Mouse (Mus musculus): Measurements from ENCODE around the gene Repin1. TPM values are rescaled to one million over a fixed set of nuclear protein-coding genes. Genes with fewer than 3 reads are reported as not detected.

The Repin1 gene
- 20.0 and 20.1 TPM in 2 replicates for polyA plus RNA-seq (2014; fragmentation: Nextera tagmentation; extraction: Ambion mirVana)

DNA sequence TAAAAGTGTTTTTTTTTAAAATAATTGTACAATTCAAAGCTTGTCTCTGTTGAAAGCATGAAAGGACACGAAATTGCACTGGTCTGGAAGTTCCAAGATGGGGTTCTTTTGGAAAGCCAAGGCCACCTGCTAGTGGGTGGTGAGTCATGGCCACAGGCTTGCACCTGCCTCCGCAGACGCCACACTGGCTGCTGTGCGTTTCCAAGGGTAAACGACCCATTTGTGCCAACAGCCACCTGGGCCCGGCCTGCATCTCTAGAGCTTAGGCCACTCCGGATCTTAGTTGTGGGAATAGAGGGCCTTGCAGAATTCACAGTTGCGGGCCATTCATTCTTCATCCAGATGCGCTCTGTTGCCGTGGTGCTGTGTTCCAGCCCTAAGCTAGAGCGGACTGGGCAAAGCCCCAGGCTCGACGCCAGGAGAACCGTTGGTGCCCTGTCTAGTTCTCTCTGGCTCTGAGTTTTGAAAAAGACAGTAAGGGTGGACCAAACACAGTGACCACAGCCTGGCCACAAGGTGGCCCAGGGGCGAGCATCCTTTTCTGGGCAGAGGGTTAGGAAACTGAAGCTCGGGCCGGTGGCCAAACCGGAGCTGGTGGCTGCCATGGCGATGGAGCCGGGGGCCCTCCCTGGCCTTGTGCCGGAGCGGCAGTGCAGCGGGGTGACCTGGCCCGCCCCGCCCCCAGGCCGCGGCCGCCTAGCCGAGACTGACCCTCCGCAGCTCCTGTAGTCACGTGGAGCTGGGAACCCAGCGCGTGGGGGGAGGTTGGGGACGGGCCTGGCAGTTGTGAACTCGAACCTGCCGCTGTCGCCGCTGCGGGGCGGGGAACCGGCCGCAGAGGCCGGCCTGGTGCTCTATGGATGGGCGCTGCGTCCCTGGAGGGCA, at the start of gene Repin1, which contains the start of gene Gm44965:
Repin1 (plus strand) TSS at position 726 of the 885 bp plus-strand sequence.
Gm44965 (plus strand) TSS at position 784 of the 885 bp plus-strand sequence.
- H3K4me1 ChIP-seq (replicated peaks; ENCODE audit: control insufficient read depth, insufficient read depth, low read length), result peaks cover 11% of the 10 kb centered on the region
- H3K36me3 ChIP-seq (ENCODE audit: control insufficient read depth, insufficient read depth, low read length), result peaks cover 26% of the 10 kb centered on the region
- ATAC-seq (replicated peaks; ENCODE audit: low FRiP score) (peak; percentile 84), DNase-seq (ENCODE audit: low spot score) (peak; percentile 90)
- 11% methylated on average over 45 of the region's 45 CpGs for WGBS
- peak within 1 kb of the TSS; percentile 81 for H3K4me2 ChIP-seq
- H3K4me3 ChIP-seq (ENCODE audit: low read depth, low read length), result peak within 1 kb of the TSS; percentile 84
- H3K27me3 ChIP-seq (replicated peaks; ENCODE audit: control insufficient read depth, insufficient read depth, low read length), result no peaks in the 10 kb centered on the region
- peaks cover 10% of the 10 kb centered on the region for H3K9me3 ChIP-seq (ENCODE audit: control insufficient read depth, low read length)
- peak within 1 kb of the TSS; percentile 84 for H3K9ac ChIP-seq (ENCODE audit: low read depth, low read length)
- peak within 1 kb of the TSS; percentile 69 for H3K27ac ChIP-seq (ENCODE audit: low read depth, low read length)

DNA sequence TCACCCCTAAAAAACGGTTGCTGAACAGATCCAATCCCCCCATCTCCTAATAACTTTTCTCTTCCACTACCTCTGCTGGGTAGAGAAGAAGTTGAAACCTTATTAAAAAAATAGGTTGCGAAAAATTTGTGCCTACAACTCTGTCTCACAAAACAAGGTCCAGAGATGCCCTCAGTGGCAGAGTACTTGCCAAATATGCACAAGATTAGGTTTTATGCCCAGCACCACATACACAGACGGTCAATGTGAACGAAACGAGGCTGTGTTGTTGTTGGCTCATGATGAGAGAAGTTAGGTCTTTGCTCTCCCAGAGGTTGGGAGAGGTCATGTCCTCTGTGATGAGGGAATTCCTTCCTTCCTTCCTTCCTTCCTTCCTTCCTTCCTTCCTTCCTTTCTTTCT, 48.4 kb upstream of the Repin1 start:
- WGBS, result 76% methylated on average over 5 of the region's 5 CpGs
- no peaks in the 10 kb centered on the region for H3K36me3 ChIP-seq (ENCODE audit: control insufficient read depth, insufficient read depth, low read length)

DNA sequence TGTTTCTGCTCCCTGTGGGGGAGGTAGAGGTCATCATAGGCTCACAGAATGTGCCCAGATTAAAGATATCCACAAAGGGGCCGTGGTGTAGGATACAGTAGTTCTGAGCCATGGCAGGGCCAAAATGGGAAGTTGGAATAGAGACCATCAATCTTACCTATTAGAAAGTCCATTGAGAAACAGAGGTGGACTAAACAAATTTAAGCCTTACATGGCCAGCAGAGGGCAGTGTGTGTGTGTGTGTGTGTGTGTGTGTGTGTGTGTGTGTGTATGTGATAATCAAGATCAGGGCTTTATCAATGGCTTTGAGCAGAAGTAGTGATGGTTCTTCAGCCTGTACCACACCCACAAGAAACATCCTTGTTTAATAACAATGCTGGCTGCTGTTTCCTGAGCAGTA, 47.4 kb upstream of the Repin1 start:
- DNase-seq (ENCODE audit: low spot score), result no peak
- H3K27ac ChIP-seq (ENCODE audit: low read depth, low read length), result no peak overlapping the region
- no peak for ATAC-seq (replicated peaks; ENCODE audit: low FRiP score)
- no peak overlapping the region for H3K4me3 ChIP-seq (ENCODE audit: low read depth, low read length)
- no peaks in the 10 kb centered on the region for H3K27me3 ChIP-seq (replicated peaks; ENCODE audit: control insufficient read depth, insufficient read depth, low read length)
- no peaks in the 10 kb centered on the region for H3K4me1 ChIP-seq (replicated peaks; ENCODE audit: control insufficient read depth, insufficient read depth, low read length)
- 35% methylated on average over 1 of the region's 1 CpGs for WGBS
- H3K36me3 ChIP-seq (ENCODE audit: control insufficient read depth, insufficient read depth, low read length), result no peaks in the 10 kb centered on the region
- no peaks in the 10 kb centered on the region for H3K9me3 ChIP-seq (ENCODE audit: control insufficient read depth, low read length)
- H3K9ac ChIP-seq (ENCODE audit: low read depth, low read length), result no peak overlapping the region
- H3K4me2 ChIP-seq, result no peak overlapping the region

More for the DNA sequence above, 48.4 kb upstream of the Repin1 start:
- no peak overlapping the region for H3K4me3 ChIP-seq (ENCODE audit: low read depth, low read length)
- DNase-seq (ENCODE audit: low spot score) (no peak), ATAC-seq (replicated peaks; ENCODE audit: low FRiP score) (no peak)
- no peak overlapping the region for H3K27ac ChIP-seq (ENCODE audit: low read depth, low read length)
- H3K27me3 ChIP-seq (replicated peaks; ENCODE audit: control insufficient read depth, insufficient read depth, low read length), result no peaks in the 10 kb centered on the region
- H3K4me1 ChIP-seq (replicated peaks; ENCODE audit: control insufficient read depth, insufficient read depth, low read length), result no peaks in the 10 kb centered on the region
- H3K9ac ChIP-seq (ENCODE audit: low read depth, low read length), result no peak overlapping the region
- H3K9me3 ChIP-seq (ENCODE audit: control insufficient read depth, low read length), result no peaks in the 10 kb centered on the region
- no peak overlapping the region for H3K4me2 ChIP-seq

DNA sequence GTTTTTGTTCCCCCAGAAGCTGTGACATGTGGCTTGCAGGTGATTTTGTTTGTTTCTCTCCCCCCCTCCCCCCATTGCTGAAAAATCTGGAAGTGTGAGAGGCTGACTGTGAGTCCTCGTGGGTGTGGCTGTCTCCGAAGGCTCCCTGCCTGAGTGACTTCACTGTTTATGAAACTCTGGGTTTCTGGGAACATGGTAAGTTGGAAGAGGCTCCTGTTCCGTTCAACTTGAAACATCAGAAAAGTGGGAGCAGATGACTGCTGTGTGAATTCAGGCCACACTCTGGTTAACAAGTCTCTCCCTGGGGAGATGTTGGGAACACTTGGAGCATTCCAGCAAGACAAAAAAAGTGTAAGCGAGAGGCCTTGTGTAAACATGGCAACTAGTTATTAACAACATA, 46.8 kb upstream of the Repin1 start:
- ATAC-seq (replicated peaks; ENCODE audit: low FRiP score) (no peak), DNase-seq (ENCODE audit: low spot score) (no peak)
- Histone ChIP-seq H3K4me3 (ENCODE audit: low read depth, low read length) (no peak overlapping the region), H3K27ac (ENCODE audit: low read depth, low read length) (no peak overlapping the region), H3K36me3 (ENCODE audit: control insufficient read depth, insufficient read depth, low read length) (no peaks in the 10 kb centered on the region), H3K9ac (ENCODE audit: low read depth, low read length) (no peak overlapping the region), H3K27me3 (replicated peaks; ENCODE audit: control insufficient read depth, insufficient read depth, low read length) (no peaks in the 10 kb centered on the region), H3K4me1 (replicated peaks; ENCODE audit: control insufficient read depth, insufficient read depth, low read length) (no peaks in the 10 kb centered on the region), H3K9me3 (ENCODE audit: control insufficient read depth, low read length) (no peaks in the 10 kb centered on the region), H3K4me2 (no peak overlapping the region)
- 61% methylated on average over 4 of the region's 4 CpGs for WGBS

DNA sequence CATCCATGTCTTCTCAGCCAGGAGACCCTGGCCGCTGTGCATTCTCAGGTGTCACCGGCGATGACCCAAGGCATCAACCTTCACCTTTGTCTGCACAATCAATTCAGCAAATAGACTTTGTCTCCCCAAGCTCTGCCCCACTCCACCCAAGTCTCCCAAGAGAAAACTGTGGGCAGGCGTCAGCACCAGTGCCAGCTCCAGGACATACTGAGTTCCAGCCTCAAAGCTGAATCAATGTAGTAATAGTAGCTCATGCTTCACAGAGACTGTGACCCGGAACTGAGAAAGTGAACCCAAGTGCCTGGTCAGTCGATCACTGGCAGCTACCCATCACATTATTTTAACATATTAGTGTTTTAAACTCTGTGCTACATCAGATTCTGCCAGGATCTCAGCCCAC, 45.4 kb upstream of the Repin1 start:
- no peak for ATAC-seq (replicated peaks; ENCODE audit: low FRiP score)
- DNase-seq (ENCODE audit: low spot score), result no peak
- 70% methylated on average over 6 of the region's 6 CpGs for WGBS
- Histone ChIP-seq H3K27me3 (replicated peaks; ENCODE audit: control insufficient read depth, insufficient read depth, low read length) (no peaks in the 10 kb centered on the region), H3K9me3 (ENCODE audit: control insufficient read depth, low read length) (no peaks in the 10 kb centered on the region), H3K4me1 (replicated peaks; ENCODE audit: control insufficient read depth, insufficient read depth, low read length) (no peaks in the 10 kb centered on the region), H3K4me2 (no peak overlapping the region), H3K36me3 (ENCODE audit: control insufficient read depth, insufficient read depth, low read length) (no peaks in the 10 kb centered on the region), H3K4me3 (ENCODE audit: low read depth, low read length) (no peak overlapping the region), H3K9ac (ENCODE audit: low read depth, low read length) (no peak overlapping the region), H3K27ac (ENCODE audit: low read depth, low read length) (no peak overlapping the region)

DNA sequence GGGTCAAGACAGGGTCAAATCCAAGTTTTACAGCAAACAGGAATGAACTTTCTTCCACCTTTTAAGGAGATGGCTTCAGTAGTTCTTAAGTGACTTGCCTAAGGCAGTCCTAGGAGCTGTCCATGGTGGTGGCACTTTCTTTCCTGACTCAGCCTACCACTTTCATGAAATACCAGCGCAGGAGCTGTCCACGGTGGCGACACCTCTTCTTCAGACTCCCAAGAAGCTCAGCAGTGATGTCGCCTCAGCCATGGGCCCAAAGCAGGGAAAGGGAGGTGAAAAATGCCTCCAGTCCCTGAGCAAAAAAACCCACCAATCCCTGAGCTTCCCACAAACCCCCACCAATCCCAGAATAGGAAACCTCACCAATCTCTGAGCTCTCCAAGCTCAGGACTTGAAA, 40.8 kb upstream of the Repin1 start:
- Histone ChIP-seq H3K9ac (ENCODE audit: low read depth, low read length) (no peak overlapping the region), H3K4me2 (no peak overlapping the region), H3K4me3 (ENCODE audit: low read depth, low read length) (no peak overlapping the region), H3K9me3 (ENCODE audit: control insufficient read depth, low read length) (no peaks in the 10 kb centered on the region), H3K27ac (ENCODE audit: low read depth, low read length) (no peak overlapping the region), H3K4me1 (replicated peaks; ENCODE audit: control insufficient read depth, insufficient read depth, low read length) (peaks cover 2% of the 10 kb centered on the region; the same call in 1 of the 2 replicates), H3K27me3 (replicated peaks; ENCODE audit: control insufficient read depth, insufficient read depth, low read length) (no peaks in the 10 kb centered on the region), H3K36me3 (ENCODE audit: control insufficient read depth, insufficient read depth, low read length) (no peaks in the 10 kb centered on the region)
- ATAC-seq (replicated peaks; ENCODE audit: low FRiP score) (no peak), DNase-seq (ENCODE audit: low spot score) (peak; percentile 48)
- 25% methylated on average over 4 of the region's 4 CpGs for WGBS

DNA sequence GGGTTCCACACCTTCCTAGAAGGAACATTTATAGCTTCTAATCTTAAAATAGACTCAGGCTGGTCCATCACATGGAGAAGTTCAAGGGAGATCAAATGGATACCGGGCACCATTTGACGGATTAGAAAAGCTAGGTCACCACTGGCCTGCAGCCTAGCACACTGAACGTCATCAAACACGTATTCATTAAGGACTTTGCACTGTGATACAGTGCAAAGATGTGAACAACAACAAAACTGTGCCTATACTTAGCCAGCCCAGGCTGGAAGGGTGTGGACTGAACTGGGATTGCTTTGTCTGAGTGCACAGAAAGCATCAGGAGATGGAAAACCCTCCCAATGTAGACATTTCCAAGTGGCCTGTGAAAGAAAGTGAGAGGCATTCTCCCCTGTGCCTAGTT, 39.9 kb upstream of the Repin1 start:
- WGBS, result 82% methylated on average over 4 of the region's 4 CpGs
- Histone ChIP-seq H3K4me1 (replicated peaks; ENCODE audit: control insufficient read depth, insufficient read depth, low read length) (peaks cover 2% of the 10 kb centered on the region; the same call in 1 of the 2 replicates), H3K4me2 (peak overlapping the region; percentile 74), H3K36me3 (ENCODE audit: control insufficient read depth, insufficient read depth, low read length) (no peaks in the 10 kb centered on the region), H3K27ac (ENCODE audit: low read depth, low read length) (peak overlapping the region; percentile 8; the same call in 1 of the 2 replicates), H3K4me3 (ENCODE audit: low read depth, low read length) (peak overlapping the region; percentile 43), H3K9ac (ENCODE audit: low read depth, low read length) (peak overlapping the region; percentile 64; the same call in 1 of the 2 replicates), H3K9me3 (ENCODE audit: control insufficient read depth, low read length) (no peaks in the 10 kb centered on the region), H3K27me3 (replicated peaks; ENCODE audit: control insufficient read depth, insufficient read depth, low read length) (no peaks in the 10 kb centered on the region)
- no peak for DNase-seq (ENCODE audit: low spot score)
- ATAC-seq (replicated peaks; ENCODE audit: low FRiP score), result no peak

DNA sequence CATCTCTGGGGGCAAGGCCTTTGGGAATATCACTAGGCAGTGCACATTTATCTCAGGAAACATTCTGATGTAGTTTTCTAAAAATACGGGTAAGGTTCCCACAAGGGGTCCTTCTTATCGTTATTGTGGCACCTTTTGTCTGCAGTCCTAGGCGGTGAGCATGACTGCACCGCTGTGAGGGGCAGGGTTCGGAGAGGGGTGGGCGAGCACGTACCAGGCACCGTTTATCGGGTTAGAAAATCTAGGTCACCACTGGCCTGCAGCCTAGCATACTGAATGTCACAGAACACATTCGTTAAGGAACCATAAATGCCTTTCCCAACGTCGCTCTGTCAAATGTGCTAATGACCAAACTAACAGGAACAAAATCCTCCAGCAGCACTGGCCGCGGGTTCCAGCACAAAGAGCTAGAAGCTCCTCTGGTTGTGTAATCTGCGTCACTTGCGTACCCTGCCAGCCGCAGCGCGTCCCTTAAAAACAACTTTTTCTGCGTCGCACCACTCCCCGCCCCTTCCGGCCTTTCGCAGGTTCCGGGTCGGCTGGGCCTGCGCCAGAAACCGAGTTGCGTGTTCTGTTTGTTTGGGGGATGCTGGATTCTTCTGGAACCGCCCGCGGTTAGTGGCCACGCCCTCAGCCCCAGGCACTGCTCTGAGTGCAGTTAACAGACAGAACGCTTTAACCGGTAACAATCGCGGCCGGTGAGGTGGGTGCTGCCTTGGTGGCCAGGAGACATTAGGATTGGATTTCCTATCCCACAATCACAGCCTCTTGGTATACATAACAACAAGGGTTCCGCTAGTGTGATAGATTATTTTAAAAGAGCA, 39.2 kb upstream of the Repin1 start, which contains the start of gene Lrrc61:
Lrrc61 (plus strand) TSS at position 517 of the 824 bp plus-strand sequence.
- under 1% methylated on average over 39 of the region's 39 CpGs for WGBS
- no peaks in the 10 kb centered on the region for H3K36me3 ChIP-seq (ENCODE audit: control insufficient read depth, insufficient read depth, low read length)
- DNase-seq (ENCODE audit: low spot score) (peak; percentile 89), ATAC-seq (replicated peaks; ENCODE audit: low FRiP score) (peak; percentile 90)
- peaks cover 2% of the 10 kb centered on the region; the same call in 1 of the 2 replicates for H3K4me1 ChIP-seq (replicated peaks; ENCODE audit: control insufficient read depth, insufficient read depth, low read length)
- H3K9ac ChIP-seq (ENCODE audit: low read depth, low read length), result peak within 1 kb of the TSS; percentile 64
- peak within 1 kb of the TSS; percentile 68; the same call in 1 of the 2 replicates for H3K27ac ChIP-seq (ENCODE audit: low read depth, low read length)
- H3K9me3 ChIP-seq (ENCODE audit: control insufficient read depth, low read length), result no peaks in the 10 kb centered on the region
- H3K4me3 ChIP-seq (ENCODE audit: low read depth, low read length), result peak within 1 kb of the TSS; percentile 43
- H3K27me3 ChIP-seq (replicated peaks; ENCODE audit: control insufficient read depth, insufficient read depth, low read length), result no peaks in the 10 kb centered on the region
- H3K4me2 ChIP-seq, result peak within 1 kb of the TSS; percentile 74

Data from liver, embryonic 11.5 days (tissue).